Mouse (Mus musculus) myocyte (in vitro differentiated cells): ENCODE measurements around the gene Irf2.

ENCODE experiments used
- E2F4 ChIP-seq: IDR thresholded peaks from one replicate; pipeline ENCODE4 v1.6.1; 2011; ENCODE audit warnings: mild to moderate bottlenecking, control low read depth, moderate library complexity; ENCODE audit not compliant: insufficient read depth
- POLR2A ChIP-seq: IDR thresholded peaks from one replicate; pipeline ENCODE4 v1.6.1; 2011; ENCODE audit warnings: low read depth, mild to moderate bottlenecking, control low read depth, moderate library complexity; ENCODE audit not compliant: insufficient read length
- SRF ChIP-seq: IDR thresholded peaks from one replicate; pipeline ENCODE4 v1.6.1; 2011; ENCODE audit warnings: low read depth; ENCODE audit not compliant: control insufficient read depth, insufficient read length
- TCF12 ChIP-seq: IDR thresholded peaks from one replicate; pipeline ENCODE4 v1.6.1; 2011; ENCODE audit warnings: mild to moderate bottlenecking, control low read depth; ENCODE audit not compliant: poor library complexity, insufficient read depth, severe bottlenecking
- TCF3 ChIP-seq: IDR thresholded peaks from one replicate; pipeline ENCODE4 v1.6.1; 2011; ENCODE audit warnings: low read depth, control low read depth; ENCODE audit not compliant: insufficient read length

DNA sequence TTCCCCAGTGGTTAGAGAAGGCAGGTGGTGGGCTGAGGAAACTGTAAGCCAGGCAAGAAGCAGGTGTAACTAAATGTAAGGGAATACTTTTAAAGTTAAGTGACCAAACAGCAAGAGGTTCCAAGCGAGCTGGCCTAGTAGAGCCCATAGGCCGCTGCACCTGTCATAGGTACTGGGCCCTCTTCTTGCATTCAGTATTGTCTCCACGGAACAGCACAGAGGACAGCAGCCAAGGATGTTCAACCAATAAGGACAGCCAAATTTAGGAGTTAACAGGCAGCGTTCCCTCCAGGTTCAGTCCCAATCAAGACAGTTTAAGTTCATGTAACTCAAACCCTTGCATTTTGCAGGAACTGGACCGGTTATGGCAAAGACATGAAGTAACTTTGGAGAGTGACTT, 931 bp upstream of the Irf2 start:
- TF ChIP-seq POLR2A (no peak), E2F4 (no peak), TCF12 (no peak), TCF3 (no peak), SRF (no peak)
